Comparison of ENCODE assay signal across 18 mouse cellular contexts in the genomic region with DNA sequence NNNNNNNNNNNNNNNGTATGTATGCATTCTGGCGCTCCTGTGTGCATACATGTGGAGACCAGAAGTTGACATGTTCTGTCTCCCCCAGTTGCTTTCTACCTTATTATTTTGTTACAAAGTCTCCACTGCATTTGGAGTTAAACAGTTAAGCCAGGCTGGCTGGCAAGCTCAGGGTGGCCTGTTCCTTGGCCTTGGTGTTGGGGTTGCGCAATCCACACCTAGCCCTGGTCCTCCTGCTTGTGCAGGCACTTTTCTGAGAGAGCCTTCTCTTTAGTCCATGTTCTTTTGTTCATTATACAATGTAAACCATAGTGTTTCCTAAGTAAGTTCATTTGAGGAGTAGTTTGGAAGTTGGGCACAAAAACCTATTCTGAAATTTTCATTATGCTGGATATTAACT.
DNase-seq lines count a peak whose midpoint lies in the region; ATAC-seq and TF ChIP-seq lines count a peak whose summit lies in the region.
"Had no signal": no experiment of that assay in that cellular context is flagged by ENCODE, and none has a peak within 500 bp of the region (broad histone marks: within the 10 kb centered on the region; RNA-seq: fewer than 3 reads in every experiment).

No protein-coding gene starts in this region.

- DNase-seq in hindbrain, embryonic 14.5 days (ENCODE audit: low spot score) = no peak
- DNase-seq in 416B (ENCODE audit: low read depth) = peak; percentile 57
- peak; percentile 18 for DNase-seq in lung, postnatal 14 days
- no peak for DNase-seq in cerebellum, adult 9-10 months
- DNase-seq in layer of hippocampus, postnatal 14 days (ENCODE audit: low spot score in 2 of 2) = no peak
- DNase-seq: cerebellum, postnatal 14 days; gastrocnemius, postnatal 10 days; thymus, adult 2 months had no signal

- 95% methylated on average over 2 of the region's 2 CpGs for WGBS in hindbrain, embryonic 13.5 days
- WGBS in hindbrain, embryonic 14.5 days = 96% methylated on average over 2 of the region's 2 CpGs

- no peak overlapping the region for H3K9ac ChIP-seq in hindbrain, embryonic 13.5 days
- no peak overlapping the region for H3K9ac ChIP-seq in hindbrain, embryonic 14.5 days
- H3K9ac ChIP-seq: intestine, embryonic 15.5 days; liver, embryonic 15.5 days; neural tube, embryonic 12.5 days had no signal

- H3K4me1 ChIP-seq in hindbrain, embryonic 13.5 days (replicated peaks) = peaks cover 26% of the 10 kb centered on the region
- H3K4me1 ChIP-seq in hindbrain, embryonic 14.5 days (replicated peaks; ENCODE audit: control insufficient read depth, insufficient read depth, low read length) = peaks cover 23% of the 10 kb centered on the region
- H3K4me1 ChIP-seq: intestine, embryonic 15.5 days; liver, embryonic 15.5 days; megakaryocyte, embryonic 14.5 days had no signal

- no peak for ATAC-seq in hindbrain, embryonic 13.5 days (ENCODE audit: low FRiP score)
- ATAC-seq in hindbrain, embryonic 14.5 days (ENCODE audit: low FRiP score) = no peak
- ATAC-seq: activated CD4-positive, CD25-positive, alpha-beta regulatory T cell, adult 4 months; forebrain, embryonic 14.5 days; intestine, embryonic 15.5 days had no signal

- H3K27ac ChIP-seq in hindbrain, embryonic 13.5 days = peak overlapping the region; percentile 37
- H3K27ac ChIP-seq in hindbrain, embryonic 14.5 days = no peak overlapping the region
- H3K27ac ChIP-seq: intestine, embryonic 15.5 days; liver, embryonic 15.5 days; neural tube, embryonic 12.5 days had no signal

- H3K27me3 ChIP-seq in hindbrain, embryonic 13.5 days = no peaks in the 10 kb centered on the region
- H3K27me3 ChIP-seq in hindbrain, embryonic 14.5 days (ENCODE audit: control insufficient read depth, insufficient read depth, low read length) = no peaks in the 10 kb centered on the region
- H3K27me3 ChIP-seq in C2C12 (ENCODE audit: control insufficient read depth, insufficient read depth, insufficient read length) = no peaks in the 10 kb centered on the region
- H3K27me3 ChIP-seq: CH12.LX; intestine, embryonic 15.5 days; liver, embryonic 15.5 days; megakaryocyte, embryonic 14.5 days; neural tube, embryonic 12.5 days had no signal

- no peaks in the 10 kb centered on the region for H3K79me3 ChIP-seq in C2C12 (ENCODE audit: low read depth)

- H3K9me3 ChIP-seq in hindbrain, embryonic 13.5 days = no peaks in the 10 kb centered on the region
- H3K9me3 ChIP-seq in hindbrain, embryonic 14.5 days (ENCODE audit: control insufficient read depth, low read length) = no peaks in the 10 kb centered on the region
- H3K9me3 ChIP-seq: intestine, embryonic 15.5 days; liver, embryonic 15.5 days; megakaryocyte, embryonic 14.5 days; neural tube, embryonic 12.5 days had no signal

- no peaks in the 10 kb centered on the region for H3K36me3 ChIP-seq in hindbrain, embryonic 13.5 days
- H3K36me3 ChIP-seq in hindbrain, embryonic 14.5 days (replicated peaks; ENCODE audit: control insufficient read depth, insufficient read depth) = no peaks in the 10 kb centered on the region
- H3K36me3 ChIP-seq in C2C12 (ENCODE audit: control insufficient read depth, insufficient read depth) = no peaks in the 10 kb centered on the region
- H3K36me3 ChIP-seq: intestine, embryonic 15.5 days; liver, embryonic 15.5 days; neural tube, embryonic 12.5 days had no signal

- no peak overlapping the region for H3K4me3 ChIP-seq in hindbrain, embryonic 13.5 days
- H3K4me3 ChIP-seq in hindbrain, embryonic 14.5 days (replicated peaks; ENCODE audit: low read length) = no peak overlapping the region
- no peak overlapping the region for H3K4me3 ChIP-seq in C2C12 (ENCODE audit: insufficient read depth, poor library complexity, severe bottlenecking)
- H3K4me3 ChIP-seq: intestine, embryonic 15.5 days; liver, embryonic 15.5 days; megakaryocyte, embryonic 14.5 days; neural tube, embryonic 12.5 days had no signal

- H3K79me2 ChIP-seq in C2C12 (ENCODE audit: control insufficient read depth, insufficient read depth) = no peaks in the 10 kb centered on the region

- no peak overlapping the region for H3ac ChIP-seq in C2C12 (ENCODE audit: control insufficient read depth, insufficient read length, low read depth)

- no peak for TF ChIP-seq CTCF in C2C12 (IDR thresholded peaks at IDR 0.05; ENCODE audit: control insufficient read depth, insufficient read depth, insufficient read length)

- H3K4me2 ChIP-seq in hindbrain, embryonic 13.5 days = no peak overlapping the region
- H3K4me2 ChIP-seq in hindbrain, embryonic 14.5 days (replicated peaks) = no peak overlapping the region
- H3K4me2 ChIP-seq: heart, embryonic 11.5 days; intestine, embryonic 15.5 days; liver, embryonic 15.5 days; neural tube, embryonic 12.5 days had no signal

TF ChIP-seq in C2C12, 6 proteins besides CTCF, POLR2A, EP300 and RAD21:
- TF ChIP-seq FOSL1 (IDR thresholded peaks at IDR 0.05; ENCODE audit: insufficient read depth, low read length, poor library complexity, severe bottlenecking) = no peak
- peak; percentile 50 for TF ChIP-seq CEBPB (IDR thresholded peaks at IDR 0.05; ENCODE audit: low read depth)

Comparison
In these comparisons a context has a peak if more than half of its experiments do, and no peak if none do; other contexts are left out.
1. DNase-seq: peak in 416B (single experiment) and lung, postnatal 14 days (single experiment); none in hindbrain, embryonic 14.5 days (single experiment), cerebellum, adult 9-10 months (single experiment) and layer of hippocampus, postnatal 14 days (0 of 2).